8 mouse cellular contexts compared by ENCODE assay signal in the genomic region with DNA sequence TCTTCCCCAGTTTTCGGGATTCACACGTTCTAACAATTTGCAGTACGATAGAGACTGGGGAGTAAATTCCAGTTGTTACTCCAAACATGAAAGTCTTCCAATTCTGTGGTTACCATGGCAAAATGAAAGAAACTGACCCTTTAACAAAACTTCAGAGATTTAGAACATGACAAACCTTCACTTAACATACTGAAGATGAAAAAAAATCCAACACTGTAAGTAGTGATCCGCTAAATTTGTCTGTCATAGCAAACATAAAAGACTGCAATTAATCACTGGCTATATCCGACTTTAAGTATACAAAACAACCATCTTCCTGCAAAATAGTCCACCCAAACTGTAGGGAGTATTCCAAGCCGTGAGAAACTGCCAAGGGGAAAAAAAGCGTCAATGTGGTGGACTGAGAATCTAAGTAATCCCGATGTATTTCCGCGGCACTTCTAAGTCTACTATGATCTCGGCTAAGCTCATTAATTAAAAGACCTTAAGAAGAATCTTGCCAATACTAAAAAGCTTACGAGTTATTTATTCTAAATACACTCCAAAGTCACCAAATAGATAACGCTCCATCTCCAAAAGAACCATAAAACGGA. TPM values are rescaled to one million over a fixed set of nuclear protein-coding genes. Genes with fewer than 3 reads are reported as not detected.
DNase-seq lines count a peak whose midpoint lies in the region; ATAC-seq and TF ChIP-seq lines count a peak whose summit lies in the region.

No protein-coding gene starts in this region.

- peak overlapping the region; percentile 95 for H3K9ac ChIP-seq in forebrain, embryonic 11.5 days (ENCODE audit: low read length)
- peak overlapping the region; percentile 99 for H3K9ac ChIP-seq in neural tube, embryonic 15.5 days (replicated peaks)

- no peak for TF ChIP-seq CTCF in left cerebral cortex, adult 2 months (IDR thresholded peaks at IDR 0.05)

- intact Hi-C loops in left cerebral cortex, adult 2 months (cut with DNase I), result loop anchor here (5.0 kb wide), 4 partner anchors 170 to 890 kb away; no protein-coding TSS in a partner anchor
- intact Hi-C loops in left cerebral cortex, postnatal 14 days (cut with DNase I), result loop anchor here (5.0 to 10.0 kb wide), 4 partner anchors 85 to 883 kb away; no protein-coding TSS in a partner anchor

- no peak for ATAC-seq in forebrain, embryonic 11.5 days (replicated peaks; ENCODE audit: low FRiP score)
- ATAC-seq in neural tube, embryonic 15.5 days (ENCODE audit: low FRiP score), result no peak

- H3K27ac ChIP-seq in left cerebral cortex, adult 2 months, result no peak overlapping the region; the same call in 1 of the 2 replicates
- peak overlapping the region; percentile 98; the same call in 1 of the 2 replicates for H3K27ac ChIP-seq in forebrain, embryonic 11.5 days (ENCODE audit: low read depth, low read length)
- H3K27ac ChIP-seq in limb, embryonic 10.5 days, result no peak overlapping the region
- peak overlapping the region; percentile 100 for H3K27ac ChIP-seq in neural tube, embryonic 15.5 days (replicated peaks)

- no peaks in the 10 kb centered on the region for H3K9me3 ChIP-seq in forebrain, embryonic 11.5 days (ENCODE audit: control insufficient read depth, low read length)
- no peaks in the 10 kb centered on the region for H3K9me3 ChIP-seq in limb, embryonic 10.5 days (replicated peaks)
- H3K9me3 ChIP-seq in neural tube, embryonic 15.5 days (replicated peaks), result no peaks in the 10 kb centered on the region

- peak overlapping the region; percentile 59 for H3K4me2 ChIP-seq in forebrain, embryonic 11.5 days (ENCODE audit: low read depth, low read length, severe bottlenecking)
- H3K4me2 ChIP-seq in neural tube, embryonic 15.5 days, result peak overlapping the region; percentile 65

- no peak for DNase-seq in left cerebral cortex, adult 2 months (ENCODE audit: extremely low spot score in 1 of 2, low spot score in 2 of 2)
- no peak for DNase-seq in left cerebral cortex, adult 11 months (ENCODE audit: low spot score)
- DNase-seq in forebrain, embryonic 11.5 days (ENCODE audit: low spot score), result no peak
- DNase-seq in limb, embryonic 10.5 days (ENCODE audit: low spot score), result no peak
- no peak for DNase-seq in right cerebral cortex, postnatal 14 days
- no peak for DNase-seq in left cerebral cortex, postnatal 14 days (ENCODE audit: low spot score in 2 of 2)
- DNase-seq in gastrocnemius, adult 8-10 months (ENCODE audit: low spot score in 2 of 2), result no peak

- H3K27me3 ChIP-seq in forebrain, embryonic 11.5 days (ENCODE audit: control insufficient read depth, insufficient read depth, low read length), result no peaks in the 10 kb centered on the region
- H3K27me3 ChIP-seq in limb, embryonic 10.5 days (ENCODE audit: low read depth, poor library complexity, severe bottlenecking), result peaks cover 42% of the 10 kb centered on the region
- no peaks in the 10 kb centered on the region for H3K27me3 ChIP-seq in neural tube, embryonic 15.5 days (replicated peaks)

- H3K4me1 ChIP-seq in forebrain, embryonic 11.5 days (replicated peaks; ENCODE audit: control insufficient read depth, insufficient read depth, low read length), result peaks cover 3% of the 10 kb centered on the region; the same call in 1 of the 2 replicates
- peaks cover 4% of the 10 kb centered on the region; the same call in 1 of the 2 replicates for H3K4me1 ChIP-seq in limb, embryonic 10.5 days
- 0 out of 2 replicates have a peak, but pooled peaks cover 5% of the 10 kb centered on the region for H3K4me1 ChIP-seq in neural tube, embryonic 15.5 days

- H3K36me3 ChIP-seq in forebrain, embryonic 11.5 days (ENCODE audit: control insufficient read depth, insufficient read depth, low read length), result no peaks in the 10 kb centered on the region
- no peaks in the 10 kb centered on the region for H3K36me3 ChIP-seq in limb, embryonic 10.5 days
- no peaks in the 10 kb centered on the region for H3K36me3 ChIP-seq in neural tube, embryonic 15.5 days

- H3K4me3 ChIP-seq in left cerebral cortex, adult 2 months, result peak overlapping the region; percentile 93
- peak overlapping the region; percentile 75 for H3K4me3 ChIP-seq in forebrain, embryonic 11.5 days (ENCODE audit: low read depth, low read length)
- H3K4me3 ChIP-seq in limb, embryonic 10.5 days, result peak overlapping the region; percentile 85
- H3K4me3 ChIP-seq in neural tube, embryonic 15.5 days (replicated peaks), result peak overlapping the region; percentile 80

- WGBS in forebrain, embryonic 11.5 days, result 3% methylated on average over 14 of the region's 14 CpGs
- WGBS in limb, embryonic 10.5 days, result 17% methylated on average over 14 of the region's 14 CpGs
- WGBS in neural tube, embryonic 15.5 days, result 3% methylated on average over 14 of the region's 14 CpGs

RNA-seq across cellular contexts. Expression of a gene that starts 1.4 kb away (rescaled TPM):
- total RNA-seq in left cerebral cortex, adult 2 months (2021), result 10 to 100 TPM; 39.7 to 43.1 TPM
- polyA plus RNA-seq in forebrain, embryonic 11.5 days (2014; fragmentation: Nextera tagmentation; extraction: Ambion mirVana), result 18.2 and 21.1 TPM in 2 replicates
- 1.1 and 1.3 TPM in 2 replicates for polyA plus RNA-seq in limb, embryonic 10.5 days (2016; fragmentation: Nextera tagmentation; extraction: Ambion mirVana)
- polyA plus RNA-seq in neural tube, embryonic 15.5 days (2015; fragmentation: Nextera tagmentation; extraction: Ambion mirVana), result 84.1 and 110 TPM in 2 replicates
- total RNA-seq in left cerebral cortex, postnatal 14 days (2021), result 10 to 100 TPM; 36.1 to 40.7 TPM
- total RNA-seq in gastrocnemius, adult 8-10 months (2022), result 1 to 10 TPM; 2.2 to 3.9 (median 3.4) TPM

Comparison
In these comparisons a context has a peak if more than half of its experiments do, and no peak if none do; other contexts are left out.
1. H3K27ac ChIP-seq: peak in forebrain, embryonic 11.5 days (single experiment) and neural tube, embryonic 15.5 days (single experiment); none in left cerebral cortex, adult 2 months (single experiment) and limb, embryonic 10.5 days (single experiment).
2. RNA of a gene that starts 1.4 kb away (total RNA-seq): 39.7 to 43.1 TPM in left cerebral cortex, adult 2 months and 36.1 to 40.7 TPM in left cerebral cortex, postnatal 14 days; 2.2 to 3.9 TPM in gastrocnemius, adult 8-10 months; every median in the first group is over 4 times any median in the second.
3. Peak in every context shown above with its lines, with median percentiles within 50 percentile points of each other: H3K4me3 ChIP-seq.